Mouse (Mus musculus) ES-E14 (cell line): ENCODE data around the gene Micall1. TPM values are rescaled to one million over a fixed set of nuclear protein-coding genes. Genes with fewer than 3 reads are reported as not detected.

ENCODE experiments used
- DNase-seq: peaks from one replicate; pipeline ENCODE4 v3.0.0-alpha.2; 2013; ENCODE audit warnings: low read depth, low spot score
- H3K27ac ChIP-seq: 2 replicates; pipeline ENCODE4 v1.5.1; 2012; ENCODE audit warnings: low read depth, mild to moderate bottlenecking, low read length, moderate library complexity, mixed read lengths; ENCODE audit not compliant: poor library complexity, insufficient read depth, severe bottlenecking
- H3K36me3 ChIP-seq: 2 replicates; pipeline ENCODE4 v1.6.1; 2012; ENCODE audit warnings: mild to moderate bottlenecking, low read length, moderate library complexity, mixed read lengths; ENCODE audit not compliant: control insufficient read depth, poor library complexity, insufficient read depth, severe bottlenecking
- H3K4me1 ChIP-seq, 2 experiments: fragments of 150-350 bp in 1 of 2; sonication (generic) in 1 of 2; 2 replicates each; pipeline ENCODE4 v1.6.1; 2012; ENCODE audit warnings: low read length in 2 of 2, mild to moderate bottlenecking in 1 of 2, mixed read lengths in 1 of 2; ENCODE audit not compliant: control insufficient read depth in 2 of 2, insufficient read depth in 2 of 2, poor library complexity in 1 of 2
- H3K4me3 ChIP-seq, 2 experiments: fragments of 150-350 bp in 1 of 2; sonication (generic) in 1 of 2; 2 replicates each; pipeline ENCODE4 v1.5.1; 2012; ENCODE audit warnings: low read length in 2 of 2, low read depth in 1 of 2, mild to moderate bottlenecking in 1 of 2, mixed read lengths in 1 of 2; ENCODE audit not compliant: insufficient read depth in 1 of 2, poor library complexity in 1 of 2, severe bottlenecking in 1 of 2
- H3K9ac ChIP-seq: 2 replicates; pipeline ENCODE4 v1.6.1; 2012; ENCODE audit warnings: low read depth, mild to moderate bottlenecking, low read length, mixed read lengths; ENCODE audit not compliant: poor library complexity, insufficient read depth, severe bottlenecking
- H3K9me3 ChIP-seq: fragments of 150-350 bp; sonication (generic); 2 replicates; pipeline ENCODE4 v1.6.1; 2012; ENCODE audit warnings: low read depth, mild to moderate bottlenecking, low read length; ENCODE audit not compliant: control insufficient read depth, insufficient read depth
- CHD2 ChIP-seq: IDR thresholded peaks from 2 replicates; pipeline ENCODE4 v1.6.1; 2014; ENCODE audit warnings: mild to moderate bottlenecking, low read depth, low read length, inconsistent platforms
- HCFC1 ChIP-seq: IDR thresholded peaks from 2 replicates; pipeline ENCODE4 v1.6.1; 2012; ENCODE audit warnings: low read length, inconsistent platforms, borderline replicate concordance; ENCODE audit not compliant: insufficient read depth
- MAFK ChIP-seq: IDR thresholded peaks from 2 replicates; pipeline ENCODE4 v1.6.1; 2014; ENCODE audit warnings: mild to moderate bottlenecking, low read depth, low read length, inconsistent platforms; ENCODE audit not compliant: insufficient read depth
- ZC3H11A ChIP-seq: IDR thresholded peaks from 2 replicates; pipeline ENCODE4 v1.6.1; 2012; ENCODE audit warnings: low read depth, mild to moderate bottlenecking, inconsistent platforms, low read length, borderline replicate concordance
- ZNF384 ChIP-seq: IDR thresholded peaks from 2 replicates; pipeline ENCODE4 v1.6.1; 2012; ENCODE audit warnings: low read depth, low read length, inconsistent platforms
- in situ Hi-C, 2 experiments: fragments of 600-800 bp; cut with MboI; formaldehyde crosslinking; loops; one replicate each; pipeline ENCODE4 v1.15.1; 2025; ENCODE audit warnings: low sequenced_read_pairs in 2 of 2, inconsistent platforms in 1 of 2; ENCODE audit not compliant: unreplicated experiment in 2 of 2
- total RNA-seq: library from RNA; depleted of rRNA; stranded (reverse); fragments of 300-350 nt; gene quantifications from 2 replicates; pipeline ENCODE4 v1.2.3, GENCODE M21; 2012

Gene Micall1
- total RNA-seq, 1 experiment: 7.7 TPM

DNA sequence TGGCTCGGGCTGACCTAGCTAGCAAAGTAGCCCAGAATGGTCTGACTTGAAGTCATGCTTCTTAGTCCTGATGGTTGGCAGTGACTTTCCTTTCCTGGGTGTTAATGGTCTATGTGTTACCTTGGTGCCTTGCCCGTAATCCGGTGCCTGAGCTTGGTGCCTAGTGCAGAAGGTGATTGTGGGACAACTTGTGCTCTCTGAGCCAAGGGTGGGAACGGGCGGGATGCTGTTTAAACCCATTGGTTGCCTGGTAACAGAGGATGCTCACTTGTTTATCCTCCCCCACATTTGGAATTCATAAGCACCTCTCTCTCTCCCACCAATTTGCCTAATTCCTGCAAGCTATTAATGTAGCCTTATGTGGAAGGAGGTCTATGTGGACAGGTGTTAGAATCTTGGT is 13.2 kb upstream of the Micall1 start:
- Histone ChIP-seq H3K4me1 (peaks cover 0 to 10% of the 10 kb centered on the region in 2 experiments; a peak in 2 of 4 replicates), H3K9ac (no peak overlapping the region), H3K27ac (no peak overlapping the region), H3K9me3 (no peaks in the 10 kb centered on the region), H3K4me3 (no peak overlapping the region), H3K36me3 (peaks cover 44% of the 10 kb centered on the region)
- TF ChIP-seq CHD2: no peak
- TF ChIP-seq HCFC1: no peak
- TF ChIP-seq ZC3H11A: no peak
- TF ChIP-seq MAFK: no peak
- TF ChIP-seq ZNF384: no peak
- in situ Hi-C loops: no loop called here
- DNase-seq: no peak

DNA sequence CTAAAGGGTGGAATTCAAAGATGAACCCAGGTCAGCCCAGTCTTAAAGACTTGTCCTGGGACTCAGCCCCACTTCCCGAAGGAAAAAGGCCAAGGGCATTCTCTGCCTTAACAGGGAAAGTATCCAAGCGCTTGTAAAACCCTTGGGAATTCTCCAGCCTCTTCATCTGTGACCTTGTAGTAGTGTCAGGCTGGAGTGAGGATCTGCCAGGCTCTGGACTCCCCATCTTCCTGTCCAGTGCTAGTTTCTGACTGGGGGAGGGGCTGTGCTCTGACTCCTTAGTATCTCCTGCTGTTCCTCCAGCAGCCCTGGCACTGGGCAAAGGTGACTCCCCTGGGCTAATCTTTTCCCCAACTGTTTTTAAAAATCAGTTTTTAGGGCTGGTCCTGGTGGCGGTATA is 12.1 kb upstream of the Micall1 start:
- Histone ChIP-seq H3K4me3 (no peak overlapping the region), H3K9ac (no peak overlapping the region), H3K4me1 (peaks cover 0 to 10% of the 10 kb centered on the region in 2 experiments; a peak in 2 of 4 replicates), H3K9me3 (no peaks in the 10 kb centered on the region), H3K27ac (no peak overlapping the region), H3K36me3 (peaks cover 35% of the 10 kb centered on the region)
- in situ Hi-C loops: no loop called here
- no peak for DNase-seq
- TF ChIP-seq HCFC1 (no peak), MAFK (no peak), CHD2 (no peak), ZNF384 (no peak), ZC3H11A (no peak)

DNA sequence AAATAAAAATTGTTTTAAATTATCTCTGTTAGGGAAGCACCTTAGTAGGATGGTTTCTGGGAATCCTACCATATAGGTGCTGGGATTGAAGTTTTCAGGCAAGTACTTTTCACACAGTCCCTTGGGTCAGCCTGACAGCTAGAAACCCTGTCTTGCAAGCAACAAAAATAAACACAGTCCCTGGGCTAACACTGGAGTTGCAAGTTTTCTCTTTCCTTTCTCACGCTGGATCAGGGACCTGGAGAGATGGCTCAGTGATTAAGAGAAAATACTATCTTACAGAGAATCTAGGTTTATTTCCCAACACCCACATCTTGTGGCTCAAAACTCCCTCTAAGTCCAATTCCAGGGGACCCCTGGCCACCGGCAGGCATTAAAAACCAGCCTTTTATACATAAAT is 11.6 kb upstream of the Micall1 start:
- no peak overlapping the region for H3K27ac ChIP-seq
- in situ Hi-C loops: no loop called here
- no peaks in the 10 kb centered on the region for H3K9me3 ChIP-seq
- H3K36me3 ChIP-seq: peaks cover 33% of the 10 kb centered on the region
- no peak for DNase-seq
- no peak overlapping the region for H3K4me3 ChIP-seq
- TF ChIP-seq CHD2 (no peak), ZNF384 (no peak)
- H3K4me1 ChIP-seq: peaks cover 0 to 10% of the 10 kb centered on the region in 2 experiments; a peak in 2 of 4 replicates
- no peak overlapping the region for H3K9ac ChIP-seq

DNA sequence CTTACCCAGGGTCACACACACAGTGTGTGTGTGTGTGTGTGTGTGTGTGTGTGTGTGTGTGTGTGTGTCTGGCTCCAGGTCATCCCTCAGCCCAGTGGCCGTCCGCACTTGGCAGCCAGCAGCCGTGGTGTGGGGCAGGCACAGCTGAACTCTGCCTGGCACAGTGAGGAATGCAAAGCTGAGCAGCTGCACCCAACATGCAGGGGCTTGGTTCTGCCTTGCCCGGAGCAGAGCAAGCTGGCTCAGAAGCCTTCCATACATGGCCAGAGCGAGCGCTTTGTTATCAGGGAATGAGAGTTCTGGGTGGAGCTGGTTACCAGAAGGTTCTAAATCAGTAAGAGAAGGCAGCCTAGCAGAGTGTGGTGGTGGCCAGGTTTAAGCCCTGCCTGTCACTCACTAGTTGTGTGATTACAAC is 11.1 kb upstream of the Micall1 start:
- Histone ChIP-seq H3K27ac (no peak overlapping the region), H3K36me3 (peaks cover 28% of the 10 kb centered on the region), H3K4me1 (peaks cover 0 to 10% of the 10 kb centered on the region in 2 experiments; a peak in 2 of 4 replicates), H3K4me3 (no peak overlapping the region), H3K9ac (no peak overlapping the region), H3K9me3 (no peaks in the 10 kb centered on the region)
- in situ Hi-C loops: no loop called here
- no peak for DNase-seq
- no peak for TF ChIP-seq ZC3H11A
- TF ChIP-seq ZNF384: no peak
- TF ChIP-seq CHD2: no peak
- TF ChIP-seq MAFK: no peak
- no peak for TF ChIP-seq HCFC1

DNA sequence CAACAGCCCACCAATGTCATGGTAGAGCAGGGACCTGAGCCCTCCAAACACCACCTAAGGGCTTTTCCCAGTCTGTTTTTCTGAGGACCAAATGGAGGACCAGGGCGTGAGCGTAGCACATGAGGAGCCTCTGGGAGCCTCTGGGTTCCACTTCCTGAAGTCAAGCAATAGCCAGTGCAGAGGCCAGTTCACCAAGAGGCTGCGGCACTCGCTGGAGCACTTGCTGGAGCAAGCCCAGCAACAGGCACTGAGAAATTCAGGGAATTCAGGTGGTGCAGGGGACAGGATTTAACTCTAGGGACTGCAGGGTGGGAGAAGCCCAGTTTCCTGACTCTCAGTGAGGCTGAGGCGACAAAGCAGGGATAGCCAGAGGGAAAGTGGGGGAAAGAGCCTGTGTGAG is 10.5 kb upstream of the Micall1 start:
- no peak overlapping the region for H3K4me3 ChIP-seq
- H3K27ac ChIP-seq: no peak overlapping the region
- H3K4me1 ChIP-seq: peaks cover 0 to 10% of the 10 kb centered on the region in 2 experiments; a peak in 2 of 4 replicates
- H3K9ac ChIP-seq: no peak overlapping the region
- H3K36me3 ChIP-seq: peaks cover 26% of the 10 kb centered on the region
- in situ Hi-C loops: no loop called here
- DNase-seq: no peak
- TF ChIP-seq HCFC1 (no peak), MAFK (no peak), ZC3H11A (no peak), CHD2 (no peak), ZNF384 (no peak)
- H3K9me3 ChIP-seq: no peaks in the 10 kb centered on the region
